Mouse (Mus musculus) thymus, adult 2 months (tissue): ENCODE results near the gene Psma1.

Experiments
- CTCF ChIP-seq: fragments of 200-500 bp; IDR thresholded peaks from 2 replicates; pipeline ENCODE4 v1.5.1; 2012; ENCODE audit warnings: mild to moderate bottlenecking, control low read depth, low read length, moderate library complexity, borderline replicate concordance; ENCODE audit not compliant: control insufficient read depth, poor library complexity, insufficient read depth; ENCODE audit errors: extremely low read depth
- POLR2A ChIP-seq: fragments of 200-500 bp; IDR thresholded peaks from 2 replicates; pipeline ENCODE4 v1.6.1; 2012; ENCODE audit warnings: mild to moderate bottlenecking, low read length, control low read depth, moderate library complexity; ENCODE audit not compliant: control insufficient read depth, poor library complexity, insufficient read depth; ENCODE audit errors: extremely low read depth

GRCm38 (mm10) chr7:114317389-114317792, 41.5 kb upstream of the Psma1 start:
- TF ChIP-seq CTCF = no peak
- TF ChIP-seq POLR2A = peak; percentile 76
